ENCODE assay signal across 8 mouse cellular contexts in the genomic region with DNA sequence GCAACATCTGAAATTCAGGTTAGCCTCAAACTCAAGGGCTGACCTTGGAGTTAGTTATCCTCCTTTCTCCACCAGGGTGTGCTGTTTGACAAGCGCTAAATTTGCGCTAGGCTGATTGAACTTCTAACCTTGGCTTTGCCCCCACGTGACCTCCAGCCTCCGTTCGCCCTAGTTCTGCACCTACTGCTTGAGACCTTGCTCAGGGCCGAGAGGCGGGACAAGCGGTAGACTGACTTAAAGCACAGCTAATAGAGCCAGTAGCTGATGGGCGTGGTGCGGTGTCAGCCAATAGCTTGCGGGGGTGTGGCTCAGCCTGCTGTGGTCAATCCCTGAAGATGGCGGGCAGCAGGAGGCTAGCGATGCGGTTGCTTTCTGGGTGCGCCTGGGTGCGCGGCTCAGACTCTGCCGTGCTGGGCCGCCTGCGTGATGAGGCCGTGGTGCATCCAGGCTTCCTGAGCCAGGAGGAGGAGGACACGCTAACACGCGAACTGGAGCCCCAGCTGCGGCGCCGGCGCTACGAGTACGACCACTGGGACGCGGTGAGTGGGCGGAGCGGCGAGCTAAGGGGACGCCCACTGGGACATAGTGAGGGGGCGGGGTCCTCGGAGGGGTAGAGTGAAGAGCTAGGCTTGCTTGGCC. TPM values are rescaled to one million over a fixed set of nuclear protein-coding genes. Genes with fewer than 3 reads are reported as not detected.
A peak's percentile ranks its signal among the peaks of the same experiment; 100 is the strongest.
DNase-seq lines count a peak whose midpoint lies in the region; ATAC-seq lines count a peak whose summit lies in the region.

Gene Alkbh7 (plus strand): TSS at position 311 of the 639 bp plus-strand sequence.

- H3K9me3 ChIP-seq in intestine, embryonic 14.5 days (ENCODE audit: control insufficient read depth, low read length), result no peaks in the 10 kb centered on the region

- intact Hi-C loops in left cerebral cortex, postnatal 14 days (cut with DNase I), result loop anchor here (5.0 kb wide), 2 partner anchors 100 to 185 kb away; no protein-coding TSS in a partner anchor

- H3K9ac ChIP-seq in intestine, embryonic 14.5 days (ENCODE audit: low read length), result peak within 1 kb of the TSS; percentile 59

- peak; percentile 99 for ATAC-seq in intestine, embryonic 14.5 days (replicated peaks; ENCODE audit: low FRiP score, low TSS enrichment, low read depth)

- peak; percentile 84 to 87 for DNase-seq in adrenal gland, adult 18-20 months (ENCODE audit: low spot score in 2 of 2)
- DNase-seq in embryo, embryonic 11 days, result peak; percentile 97
- peak; percentile 97 for DNase-seq in gastrocnemius, postnatal 25 days
- DNase-seq in intestine, embryonic 14.5 days (ENCODE audit: low spot score), result peak; percentile 94
- DNase-seq in left cerebral cortex, postnatal 14 days (ENCODE audit: low spot score in 2 of 2), result peak; percentile 93 to 97
- peak; percentile 97 for DNase-seq in mesoderm, embryonic 11.5 days (ENCODE audit: low read depth, low spot score)
- DNase-seq in right cerebral cortex, postnatal 36 days (ENCODE audit: low spot score in 2 of 2), result peak; percentile 93 to 96
- peak; percentile 98 for DNase-seq in yolk sac, embryonic 10.5 days (ENCODE audit: low spot score)

- H3K27ac ChIP-seq in intestine, embryonic 14.5 days (ENCODE audit: low read depth), result peak within 1 kb of the TSS; percentile 40; the same call in 1 of the 2 replicates

- under 1% methylated on average over 38 of the region's 38 CpGs for WGBS in intestine, embryonic 14.5 days

- H3K4me1 ChIP-seq in intestine, embryonic 14.5 days (replicated peaks; ENCODE audit: control insufficient read depth, insufficient read depth, low read length), result peaks cover 6% of the 10 kb centered on the region

- no peaks in the 10 kb centered on the region for H3K27me3 ChIP-seq in intestine, embryonic 14.5 days (replicated peaks; ENCODE audit: control insufficient read depth, insufficient read depth, low read length)

- H3K36me3 ChIP-seq in intestine, embryonic 14.5 days (ENCODE audit: control insufficient read depth, insufficient read depth, low read length), result peaks cover 54% of the 10 kb centered on the region

- peak within 1 kb of the TSS; percentile 65 for H3K4me2 ChIP-seq in intestine, embryonic 14.5 days (ENCODE audit: low read length)

- peak within 1 kb of the TSS; percentile 76 for H3K4me3 ChIP-seq in intestine, embryonic 14.5 days (ENCODE audit: low read depth, low read length)

RNA-seq across cellular contexts. Expression of gene Alkbh7, which starts in this region (rescaled TPM):
- 10 to 100 TPM; 44.2 to 65.2 TPM for total RNA-seq in adrenal gland, adult 18-20 months (2021)
- 10 to 100 TPM; 24.4 to 28.3 TPM for total RNA-seq in gastrocnemius, postnatal 25 days (2021)
- 48.0 and 49.1 TPM in 2 replicates for polyA plus RNA-seq in intestine, embryonic 14.5 days (2014; fragmentation: Nextera tagmentation; extraction: Ambion mirVana)
- total RNA-seq in left cerebral cortex, postnatal 14 days (2021), result 10 to 100 TPM; 19.9 to 26.0 TPM

Comparison
In these comparisons a context has a peak if more than half of its experiments do, and no peak if none do; other contexts are left out.
1. Peak in every context shown above with its lines: DNase-seq, ATAC-seq, H3K4me3 ChIP-seq and H3K27ac ChIP-seq.